Mouse (Mus musculus) embryo, embryonic 11.5 days (tissue): ENCODE measurements around the gene Fastkd5.

Source experiments
- DNase-seq: peaks from one replicate; pipeline ENCODE4 v3.0.0-alpha.2; 2012; ENCODE audit warnings: low read depth, low spot score

Fastkd5 gene

GRCm38 (mm10) chr2:130634006-130634738, 4.3 kb upstream of the Fastkd5 start:
- no peak for DNase-seq

DNA sequence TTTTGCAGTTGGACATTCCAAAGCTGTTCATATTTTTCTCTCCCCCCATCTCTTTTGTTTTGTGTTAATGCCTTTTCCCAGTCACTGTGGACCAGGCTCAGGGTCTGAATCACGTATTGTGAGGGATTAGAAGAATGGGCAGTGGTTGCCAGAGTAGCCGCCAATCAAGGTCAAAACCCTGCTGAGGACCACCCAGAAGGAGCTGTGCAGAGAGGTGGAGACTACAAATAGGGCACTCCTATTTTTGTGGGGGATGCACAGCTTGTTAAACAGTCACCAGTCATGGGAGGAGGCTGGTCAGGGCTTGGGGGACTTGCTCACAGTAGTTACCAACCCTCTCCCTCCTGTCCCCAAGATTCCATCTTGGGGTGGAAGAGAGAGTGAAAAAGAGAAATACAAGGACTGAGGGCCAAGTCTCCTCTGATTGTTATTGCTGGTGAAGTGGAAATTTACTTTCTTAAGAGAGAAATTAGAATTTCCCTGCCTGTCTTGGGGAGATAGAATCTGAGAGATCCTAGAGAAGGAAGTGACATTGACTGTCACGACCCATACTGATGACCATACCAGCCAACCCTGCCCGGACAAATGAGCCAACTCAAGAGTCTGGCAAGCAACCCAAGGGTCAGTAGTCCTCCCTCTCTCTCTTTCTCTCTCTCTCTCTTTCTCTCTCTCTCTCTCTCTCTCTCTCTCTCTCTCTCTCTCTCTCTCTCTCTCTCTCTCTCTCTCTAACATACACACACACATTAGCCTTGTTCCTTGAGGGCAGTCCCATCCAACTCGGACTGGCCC, 3.3 kb upstream of the Fastkd5 start:
- no peak for DNase-seq

- DNase-seq, result no peak
Observed at GRCm38 (mm10) chr2:130632416-130632815, 2.6 kb upstream of the Fastkd5 start.

DNA sequence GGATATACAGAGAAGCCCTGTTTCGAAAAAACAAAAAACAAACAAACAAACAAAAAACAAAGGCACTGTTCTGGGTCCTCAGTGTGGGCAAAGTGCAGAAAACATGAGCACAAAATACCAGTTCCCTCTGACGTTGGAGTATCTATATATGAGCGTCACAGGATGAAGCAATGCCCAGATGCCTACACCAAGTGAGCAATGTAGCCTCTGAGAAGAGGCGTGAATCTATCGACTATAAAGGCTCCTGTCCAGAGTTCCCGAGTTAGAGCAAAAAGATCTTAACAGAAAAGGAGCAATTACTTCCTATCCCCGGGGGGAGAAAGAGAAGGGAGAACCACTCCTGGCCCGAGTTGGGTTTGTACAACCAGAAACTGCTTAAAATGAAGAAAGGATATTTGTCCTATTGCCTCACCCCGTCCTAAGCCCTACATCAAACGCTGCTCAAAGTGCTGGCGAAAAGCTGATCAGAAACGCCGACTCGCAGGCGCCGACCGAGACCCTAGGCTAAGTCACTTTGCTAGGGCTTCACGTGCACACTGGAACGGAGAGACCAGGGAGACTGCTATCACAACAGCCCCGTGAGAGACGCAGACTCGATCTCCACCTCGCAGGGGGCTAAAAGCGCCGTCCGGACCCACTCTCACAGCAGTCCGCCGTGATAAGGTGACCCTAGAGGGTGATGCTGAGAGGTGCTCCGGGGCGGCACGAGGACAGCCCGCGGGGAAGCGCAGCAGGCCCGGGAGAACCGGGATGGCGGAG, 568 bp downstream of the Fastkd5 start:
- DNase-seq, result no peak

DNA sequence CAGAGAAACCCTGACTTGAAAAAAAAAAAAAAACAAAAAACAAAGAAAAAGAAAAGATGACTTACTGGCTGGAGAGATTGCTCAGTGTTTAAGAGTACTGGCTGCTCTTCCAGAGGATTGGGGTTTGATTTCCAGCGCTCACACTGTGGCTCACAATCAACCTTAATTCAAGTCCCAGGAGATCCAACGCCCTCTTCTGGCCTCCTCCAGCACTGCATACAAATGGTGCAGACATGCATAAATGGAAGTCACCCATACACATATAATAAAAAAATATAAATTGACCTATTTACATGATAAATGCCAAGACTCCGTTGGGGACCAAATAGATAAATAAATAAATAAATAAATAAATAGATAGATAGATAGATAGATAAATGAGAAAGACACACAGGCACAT, 1.4 kb downstream of the Fastkd5 start:
- no peak for DNase-seq

GRCm38 (mm10) chr2:130618972-130619371, 10.9 kb downstream of the Fastkd5 start:
- DNase-seq, result no peak

DNA sequence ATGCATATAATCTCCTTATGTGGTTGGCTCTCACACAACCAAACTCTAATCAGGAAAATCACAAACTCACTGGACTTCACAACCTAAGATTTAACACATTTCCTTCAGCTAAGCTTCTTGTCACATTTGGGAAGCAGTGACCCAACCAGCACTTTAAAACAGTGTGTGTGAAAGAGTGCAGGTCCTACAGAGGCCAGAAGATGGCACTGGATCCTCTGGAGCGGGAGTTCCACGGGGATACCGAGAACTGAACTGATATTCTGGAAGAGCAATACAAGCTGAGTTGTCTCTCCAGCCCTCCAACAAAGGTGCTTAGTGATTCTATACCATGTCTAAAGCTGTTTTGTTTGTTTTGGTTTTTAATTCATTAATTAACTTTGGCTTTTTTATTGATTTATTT, 16.7 kb downstream of the Fastkd5 start:
- no peak for DNase-seq

- no peak for DNase-seq
Observed at GRCm38 (mm10) chr2:130602195-130602594, 27.6 kb downstream of the Fastkd5 start.

- DNase-seq, result no peak
Observed at GRCm38 (mm10) chr2:130598399-130598798, 31.4 kb downstream of the Fastkd5 start.

DNA sequence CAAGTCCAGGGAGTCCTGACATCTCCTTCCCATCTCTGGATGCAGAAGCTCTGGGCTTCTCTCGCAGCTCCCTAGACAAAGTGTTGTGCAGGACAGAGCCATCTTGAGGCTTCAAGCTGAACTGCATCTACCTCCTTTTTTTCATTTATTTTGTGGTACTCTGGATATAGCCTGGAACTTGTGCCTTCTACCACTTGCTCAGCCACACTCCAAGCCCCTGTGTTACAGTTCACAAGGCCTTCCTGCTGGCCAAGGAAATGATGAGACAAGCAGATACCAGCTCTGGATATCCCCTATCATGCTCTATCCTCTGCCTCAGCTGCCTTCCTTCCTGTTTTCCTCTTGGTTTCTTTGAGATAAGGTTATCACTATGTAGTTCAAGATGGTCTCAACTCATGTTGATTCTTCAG, 32.2 kb downstream of the Fastkd5 start:
- DNase-seq, result no peak

DNA sequence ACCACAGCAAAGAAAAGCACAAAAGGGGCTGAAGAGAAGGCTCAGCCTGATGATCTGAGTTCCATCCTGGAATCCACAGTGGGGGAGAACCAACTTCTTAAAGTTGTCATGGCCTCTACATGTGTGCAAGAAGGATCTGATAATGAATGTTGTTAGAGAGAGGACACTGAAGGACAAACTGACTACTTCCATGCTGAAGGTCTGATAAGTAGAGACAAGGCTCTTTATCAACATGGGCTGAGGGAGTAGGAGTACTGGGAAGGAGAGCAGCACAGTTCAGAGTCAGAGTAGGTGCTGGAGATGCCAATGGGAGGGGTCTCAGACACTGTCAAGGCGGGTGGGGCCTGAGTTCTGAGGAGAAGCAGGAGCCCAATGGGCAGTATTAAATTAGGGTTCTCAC, 34.2 kb downstream of the Fastkd5 start:
- DNase-seq, result no peak

GRCm38 (mm10) chr2:130591016-130591415, 38.8 kb downstream of the Fastkd5 start:
- DNase-seq, result no peak

DNA sequence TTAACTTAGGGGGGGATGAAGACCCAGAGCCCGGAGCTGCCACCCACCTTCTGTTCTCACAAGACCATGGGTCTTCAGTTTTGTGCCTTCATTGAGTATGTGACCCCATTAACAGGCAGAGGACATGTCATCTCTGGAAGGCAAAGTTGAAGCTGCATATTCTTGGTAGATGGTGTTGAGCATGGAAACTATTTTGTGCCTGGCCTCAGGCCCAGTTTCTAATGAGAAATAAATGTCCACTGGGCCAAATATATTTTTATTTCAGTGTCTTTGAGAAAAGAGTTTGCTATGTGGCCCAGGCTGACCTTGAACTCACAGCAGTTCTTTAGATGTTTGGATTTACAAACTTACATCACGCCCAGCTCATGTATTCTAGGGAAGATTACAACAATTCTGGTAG, 40.1 kb downstream of the Fastkd5 start:
- DNase-seq, result no peak

DNA sequence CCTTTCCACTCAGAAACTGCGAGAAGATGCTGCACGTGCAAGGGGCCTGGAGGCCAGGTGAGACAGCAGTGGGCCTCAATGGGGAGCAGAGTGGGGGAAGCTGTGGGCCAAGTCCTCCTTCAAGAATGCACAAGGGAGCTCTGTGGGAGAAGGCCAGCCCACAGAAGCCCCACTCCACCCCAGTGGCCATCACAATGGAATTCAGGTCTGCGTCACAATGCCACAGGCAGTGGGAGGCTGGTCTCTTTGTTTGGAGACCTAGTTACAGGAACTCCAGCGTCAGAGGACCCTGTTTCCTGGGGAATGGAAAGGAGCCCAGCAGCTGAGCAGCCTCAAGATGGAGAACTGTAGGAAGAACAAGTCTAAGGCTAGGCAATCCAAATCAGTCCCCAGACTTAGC, 40.7 kb downstream of the Fastkd5 start:
- DNase-seq, result no peak

DNA sequence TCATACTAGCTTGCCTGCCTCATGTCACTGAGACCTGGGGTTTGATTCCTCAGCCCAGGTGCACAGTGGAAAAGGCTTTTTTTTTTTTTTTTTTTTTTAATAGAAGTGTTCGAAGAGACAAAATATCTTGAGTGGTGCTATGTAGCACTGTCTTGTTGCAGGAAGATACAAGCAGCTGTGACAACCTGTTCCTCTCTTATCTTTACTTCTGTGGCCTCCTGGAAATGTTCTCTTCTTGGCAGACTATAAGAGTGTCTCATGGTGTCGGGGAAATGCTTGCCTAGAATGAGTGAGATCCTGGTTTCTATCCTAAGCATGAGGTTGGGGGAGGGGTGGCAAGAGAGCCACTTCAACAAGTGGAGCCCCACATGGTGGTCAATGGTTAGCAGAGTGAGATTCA, 41.5 kb downstream of the Fastkd5 start:
- DNase-seq, result no peak

GRCm38 (mm10) chr2:130586016-130586415, 43.8 kb downstream of the Fastkd5 start:
- no peak for DNase-seq

- no peak for DNase-seq
Observed at GRCm38 (mm10) chr2:130583902-130584560, 45.8 kb downstream of the Fastkd5 start.

DNA sequence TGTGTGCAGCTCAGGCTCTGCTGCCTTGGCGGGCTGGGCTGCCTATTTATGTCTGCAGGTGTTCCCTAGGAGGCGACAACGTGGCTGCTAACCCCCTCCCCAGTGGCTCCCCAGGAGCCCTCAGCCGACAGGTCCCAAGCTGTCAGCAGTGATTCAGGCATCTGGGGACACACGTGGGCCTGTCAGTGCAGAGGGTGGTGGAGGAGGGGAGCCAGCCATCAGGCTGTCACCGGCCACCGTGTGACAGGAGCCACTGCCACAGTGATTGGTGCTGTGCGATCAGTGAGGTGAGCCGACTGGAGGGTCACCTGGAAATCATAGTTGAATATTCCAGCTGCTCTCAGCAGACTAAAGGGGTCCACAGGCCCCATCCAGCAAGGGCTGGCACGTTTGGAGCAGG, 47.3 kb downstream of the Fastkd5 start, which contains the start of gene Avp:
Gene Avp (minus strand): TSS at position 3 of the 400 bp plus-strand sequence.
- DNase-seq, result no peak

DNA sequence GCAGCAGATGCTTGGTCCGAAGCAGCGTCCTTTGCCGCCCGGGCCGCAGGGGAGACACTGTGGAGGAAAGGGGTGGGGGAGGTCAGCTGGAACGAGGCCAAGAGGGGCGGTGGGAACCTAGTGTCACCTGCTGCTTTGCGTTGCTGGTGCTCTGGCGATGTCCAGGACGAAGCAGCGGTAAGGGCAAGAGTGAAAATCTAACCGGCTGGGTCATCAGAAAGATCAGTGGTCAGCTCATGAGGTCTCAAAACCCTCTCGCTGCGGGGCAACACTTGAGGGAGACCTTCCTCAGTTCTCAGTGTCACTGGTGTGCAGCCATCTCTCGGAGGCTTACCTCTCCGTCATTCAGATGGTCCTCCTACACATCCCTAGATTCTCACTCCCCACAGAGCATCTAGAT, 48.6 kb downstream of the Fastkd5 start:
- DNase-seq, result no peak

DNA sequence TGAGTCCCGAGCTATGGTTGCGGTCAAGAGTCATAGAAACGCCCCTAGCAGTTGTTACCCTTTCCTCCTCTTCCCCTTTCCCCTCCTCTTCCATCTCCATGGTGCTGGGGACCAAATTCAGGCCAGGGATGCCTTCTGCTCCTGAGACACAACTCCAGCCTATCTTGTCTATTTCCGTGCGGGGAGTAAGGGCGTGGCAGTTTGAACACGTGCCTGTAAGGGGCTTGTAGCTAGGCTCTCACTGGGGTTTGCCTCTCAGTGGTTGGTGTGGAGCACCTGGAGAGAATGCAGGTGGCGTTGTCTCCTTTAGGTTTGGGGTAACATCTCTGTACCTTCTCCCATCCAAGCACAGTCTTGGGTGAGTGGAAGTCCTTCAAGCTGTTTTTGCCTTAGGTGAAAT, 50.0 kb downstream of the Fastkd5 start:
- no peak for DNase-seq

DNA sequence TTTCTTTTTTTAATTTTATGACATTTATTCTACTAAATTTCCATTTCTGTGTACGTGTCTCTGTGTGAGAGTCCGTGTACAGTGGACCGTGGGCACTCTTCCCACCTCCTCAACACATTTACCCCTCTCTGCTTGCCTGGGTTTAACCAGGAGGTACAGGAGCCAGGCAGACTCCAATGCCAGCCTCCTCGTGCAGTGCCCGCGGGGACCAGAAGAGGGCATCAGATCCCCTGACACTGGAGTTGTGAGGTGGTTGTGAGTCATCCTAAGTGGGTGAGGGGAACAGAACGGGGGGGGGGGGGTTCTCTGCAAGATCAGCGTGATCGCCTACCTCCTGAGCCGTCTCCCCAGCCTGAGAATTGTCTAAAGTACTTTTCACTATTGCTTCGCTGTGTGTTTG, 51.7 kb downstream of the Fastkd5 start:
- no peak for DNase-seq

GRCm38 (mm10) chr2:130577632-130578031, 52.2 kb downstream of the Fastkd5 start:
- no peak for DNase-seq
